Mouse (Mus musculus): ENCODE results near the gene Dennd2a.

Gene Dennd2a

DNA sequence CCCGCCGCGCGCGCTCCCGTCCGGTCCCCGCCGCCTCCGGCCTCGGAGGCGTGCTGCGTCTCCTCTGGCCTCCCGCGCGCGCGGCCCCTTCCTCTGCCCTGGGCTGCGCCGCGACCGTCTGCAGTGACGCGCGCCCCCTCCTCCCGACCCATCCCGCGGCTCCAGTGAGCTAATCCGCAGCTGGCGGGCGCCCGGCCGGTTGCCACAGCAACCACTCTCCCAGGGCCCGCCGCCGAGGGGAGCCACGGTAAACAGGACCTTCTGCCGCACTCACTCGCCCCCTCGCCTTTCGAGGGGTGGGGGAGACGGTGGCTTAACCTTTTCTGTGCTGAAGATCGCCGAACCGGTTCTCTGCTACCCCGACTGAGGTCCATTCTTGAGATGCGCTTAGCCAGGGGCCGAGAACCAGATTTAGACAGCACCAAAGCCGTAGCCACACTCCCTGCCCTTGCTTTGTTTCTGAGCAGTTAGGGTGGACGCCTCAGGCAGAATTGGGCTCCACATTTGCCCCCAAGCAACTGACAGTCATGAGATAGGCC is at the start of gene Dennd2a:
TSS of gene Dennd2a (minus strand) at position 145 of the 539 bp plus-strand sequence.
- DNase-seq (ENCODE audit: low spot score in 2 of 2) = peak; percentile 87 to 89

DNA sequence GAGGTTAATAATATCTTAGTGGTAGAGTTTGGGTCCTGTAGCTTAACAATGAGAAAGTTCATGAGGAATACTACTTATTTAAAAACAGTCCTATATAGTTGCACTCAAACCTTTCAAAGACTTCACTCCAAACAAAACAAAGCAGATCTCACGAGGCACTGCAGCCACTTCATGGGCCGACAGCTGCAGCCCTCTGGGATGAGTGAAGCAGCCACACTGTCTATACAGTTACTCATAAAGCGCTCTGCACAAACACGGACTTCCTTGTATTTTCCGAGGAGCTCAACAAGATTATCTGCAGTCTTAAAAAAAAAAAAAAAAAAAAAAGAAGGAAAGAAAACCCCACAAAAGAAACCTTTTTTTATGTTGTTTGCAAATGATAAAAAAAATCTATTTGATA is 49.7 kb upstream of the Dennd2a start:
- DNase-seq (ENCODE audit: low spot score in 2 of 2) = no peak

DNA sequence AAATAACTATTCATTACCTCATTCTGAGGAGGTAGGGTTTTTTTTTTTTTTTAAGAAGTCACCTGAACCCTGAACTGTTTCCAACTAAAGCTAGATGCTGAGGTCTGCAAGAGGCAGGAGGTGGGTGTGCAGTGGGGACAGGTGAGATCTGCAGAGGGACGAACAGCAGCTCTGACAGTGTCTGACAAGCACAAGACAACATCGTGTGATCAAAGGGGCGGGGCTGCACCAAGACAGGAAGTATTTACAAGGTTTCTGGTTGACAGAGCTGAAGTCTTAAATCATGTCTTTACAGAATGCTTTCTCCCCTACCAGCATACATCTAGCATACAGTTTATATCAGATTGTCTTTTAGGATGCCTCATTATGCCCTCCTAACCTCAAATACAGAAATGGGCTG is 49.2 kb upstream of the Dennd2a start:
- no peak for DNase-seq (ENCODE audit: low spot score in 2 of 2)

DNA sequence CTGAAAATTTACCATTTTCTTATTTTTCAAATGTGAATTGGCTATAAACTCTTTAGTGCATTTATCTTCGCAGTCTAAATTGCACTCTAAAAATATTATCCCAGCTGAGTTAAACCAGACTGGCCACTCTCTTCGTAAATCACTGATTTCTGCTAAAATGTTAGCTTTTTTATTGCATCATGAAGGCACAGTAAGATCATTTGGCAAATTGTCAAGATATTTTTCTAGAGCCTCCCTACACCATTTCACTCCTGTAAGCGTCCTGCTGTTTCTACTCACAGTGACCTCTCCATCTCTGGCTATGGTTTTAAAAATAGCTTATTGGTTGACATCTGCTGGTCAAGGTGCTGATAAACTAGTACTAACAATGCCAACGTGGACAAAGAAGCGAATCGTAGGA is 48.4 kb upstream of the Dennd2a start:
- no peak for DNase-seq (ENCODE audit: low spot score in 2 of 2)

DNA sequence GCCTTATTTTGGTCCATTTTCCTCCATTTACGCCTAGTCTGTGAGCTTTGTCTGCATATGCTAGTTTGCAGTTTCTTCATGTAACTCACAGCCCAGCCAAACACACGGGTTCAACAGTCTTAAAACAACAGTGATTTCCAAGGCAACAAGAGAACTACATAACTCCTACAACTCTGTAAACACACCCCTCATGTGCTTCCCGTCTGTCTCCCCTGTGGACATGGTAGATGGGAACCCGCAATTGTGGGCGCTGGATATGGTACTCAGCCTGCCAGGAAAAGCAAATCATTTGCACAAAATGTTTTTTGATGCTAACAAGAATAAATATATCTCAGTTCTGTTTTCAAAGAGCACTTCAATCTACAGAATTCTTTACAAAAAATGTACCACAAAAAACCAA is 46.9 kb upstream of the Dennd2a start:
- no peak for DNase-seq (ENCODE audit: low spot score in 2 of 2)

DNA sequence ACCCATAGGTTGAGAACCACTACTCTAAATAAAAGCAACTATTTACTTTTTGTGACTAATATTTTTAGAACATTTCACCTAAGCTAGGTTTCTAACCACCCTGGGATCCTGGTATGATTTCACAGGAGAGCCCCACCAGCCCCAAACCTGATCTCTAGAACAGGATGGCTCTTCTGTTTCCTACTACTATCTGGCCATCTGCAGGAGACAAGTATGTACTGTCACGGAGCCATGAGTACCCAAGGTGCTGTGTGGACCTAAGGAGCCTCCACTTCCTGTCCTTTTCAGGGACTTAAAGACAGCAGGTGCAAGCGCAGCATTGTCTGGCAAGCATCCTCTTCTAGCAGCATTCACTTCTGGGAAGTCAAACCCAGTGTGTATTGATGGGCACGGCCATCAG is 44.2 kb upstream of the Dennd2a start:
- DNase-seq (ENCODE audit: low spot score in 2 of 2) = no peak

DNA sequence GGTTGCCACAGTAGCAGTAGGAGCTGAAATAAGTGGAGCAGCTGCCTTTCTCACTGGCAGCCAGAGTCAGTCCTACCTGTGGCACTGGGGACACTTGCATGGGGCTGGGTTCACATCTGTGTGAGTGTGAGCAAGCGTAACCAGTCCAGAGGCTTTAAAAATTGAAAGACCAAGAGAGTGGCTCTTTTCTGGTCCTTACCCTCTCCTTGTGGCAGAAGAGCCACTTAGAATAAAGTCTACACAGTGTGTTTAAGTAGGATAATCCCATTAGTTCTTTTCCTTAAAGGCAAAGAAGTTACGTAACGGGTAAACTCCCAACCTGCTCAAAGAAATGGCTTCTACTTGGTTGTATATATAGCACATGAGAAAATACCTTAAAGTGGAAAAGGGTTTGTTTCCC is 43.2 kb upstream of the Dennd2a start:
- no peak for DNase-seq (ENCODE audit: low spot score in 2 of 2)

DNA sequence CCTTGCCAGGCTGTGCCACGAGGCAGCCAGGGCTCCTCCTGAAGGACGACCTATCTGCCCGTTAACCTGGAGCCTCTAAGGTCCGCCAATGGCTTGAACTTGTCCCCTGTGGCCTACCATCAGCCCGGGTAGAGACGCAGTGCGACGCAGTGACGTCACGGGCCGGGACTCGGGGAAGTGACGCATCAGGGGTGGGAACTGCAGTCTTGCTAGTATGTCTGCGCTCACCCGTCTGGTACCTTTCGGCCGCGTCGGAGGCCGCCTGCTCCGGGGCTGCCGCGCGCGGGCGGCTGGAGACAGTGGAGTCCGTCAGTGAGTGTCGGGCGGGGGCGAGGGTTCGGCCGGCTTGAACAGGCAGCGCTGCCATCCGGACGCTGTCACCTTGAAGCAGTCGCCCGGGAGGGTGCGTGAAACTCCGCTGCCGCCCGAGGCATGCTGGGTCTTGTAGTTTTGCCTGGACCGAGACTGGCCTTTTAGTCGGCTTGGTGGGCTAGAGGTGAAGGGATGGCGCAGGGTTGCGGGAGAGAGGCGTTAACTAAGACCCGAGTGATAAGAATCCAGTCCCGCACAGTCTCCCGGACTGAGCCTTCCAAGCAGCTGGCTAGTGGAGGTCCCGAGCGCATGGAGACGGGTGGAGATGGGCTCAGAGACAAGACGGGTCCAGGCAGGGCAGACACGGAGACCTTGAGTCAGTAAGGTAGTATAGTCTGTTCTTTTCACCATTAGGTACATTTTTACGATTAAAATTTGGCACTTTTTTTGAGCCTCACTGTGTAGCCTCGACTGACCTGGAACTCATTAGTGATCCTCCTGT is 34.9 kb upstream of the Dennd2a start, which contains the start of gene Ndufb2:
TSS of gene Ndufb2 (plus strand) at position 174 of the 814 bp plus-strand sequence.
- peak; percentile 90 to 94 for DNase-seq (ENCODE audit: low spot score in 2 of 2)

DNA sequence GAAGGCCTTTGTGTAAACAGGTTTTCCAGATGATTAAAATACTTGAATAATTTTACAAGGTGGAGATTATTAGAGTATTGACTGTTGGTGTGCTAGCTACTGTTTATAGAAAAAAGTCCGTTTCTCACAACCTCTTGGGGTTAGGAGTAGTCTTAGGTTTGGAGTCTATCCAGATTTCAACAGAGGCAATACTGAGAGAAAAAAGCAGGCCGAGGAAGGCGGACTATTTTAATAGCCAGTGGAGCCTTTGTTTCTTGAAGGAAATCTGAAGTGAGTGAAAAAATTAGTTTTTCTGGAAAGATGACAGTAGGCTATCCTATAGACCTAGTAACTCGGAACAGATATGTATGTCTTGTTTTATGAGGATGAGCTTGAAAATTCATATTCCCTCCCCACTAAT is 33.8 kb upstream of the Dennd2a start:
- DNase-seq (ENCODE audit: low spot score in 2 of 2) = no peak

DNA sequence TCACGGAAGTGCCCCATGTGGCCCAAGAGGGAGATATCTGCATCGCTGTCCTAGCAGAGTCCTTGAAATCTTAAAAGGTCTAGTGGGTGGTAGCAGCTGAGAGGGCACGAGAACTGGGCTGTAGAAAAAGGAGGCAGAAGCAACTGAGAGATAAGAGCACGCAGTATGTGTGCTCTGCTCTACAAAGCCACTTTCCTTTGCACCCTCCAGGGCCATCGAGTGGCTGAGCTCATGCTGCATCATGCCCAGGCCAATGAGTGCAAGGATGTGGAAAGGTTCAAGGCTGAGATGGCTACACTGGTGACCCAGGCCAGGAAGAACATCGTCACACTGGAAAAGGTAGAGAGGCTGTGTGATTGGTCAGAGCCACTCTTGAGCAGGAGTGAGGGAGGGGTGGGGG is 27.9 kb upstream of the Dennd2a start, which contains the start of gene Gm42420:
TSS of gene Gm42420 (plus strand) at position 237 of the 400 bp plus-strand sequence.
- DNase-seq (ENCODE audit: low spot score in 2 of 2) = no peak

DNA sequence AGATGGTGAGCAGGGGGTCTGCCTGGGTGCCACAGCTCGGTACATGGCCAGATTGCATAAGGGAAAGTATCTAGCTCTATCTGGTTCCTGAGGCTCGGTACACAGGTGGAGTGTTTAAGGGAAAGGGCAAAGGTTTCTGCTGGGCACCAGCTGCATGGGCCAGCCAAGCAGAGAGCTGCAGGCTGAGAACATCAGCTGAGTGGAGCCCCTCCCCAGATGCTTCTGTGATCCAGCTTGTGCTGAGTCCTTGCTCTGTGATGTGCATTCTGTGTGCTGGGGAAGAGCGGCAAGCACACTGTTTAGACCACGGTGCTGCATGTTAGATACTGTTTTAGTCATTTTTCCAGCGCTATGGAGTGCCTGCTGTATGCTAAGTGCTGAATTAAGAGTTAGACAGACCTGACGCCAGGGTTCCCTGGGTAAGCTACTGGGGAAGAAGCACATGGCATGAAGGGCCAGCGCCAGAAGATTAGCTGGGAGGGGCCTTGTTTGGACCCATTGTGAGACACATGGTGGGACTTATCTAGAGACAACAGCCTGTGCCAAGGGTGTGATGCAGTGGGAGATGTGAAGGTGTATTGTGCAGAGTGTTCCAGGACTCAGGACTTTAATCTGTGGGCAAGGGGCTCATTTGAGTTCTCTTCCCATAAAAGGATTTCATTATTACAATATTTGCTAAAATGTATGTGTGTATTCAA is 23.6 kb upstream of the Dennd2a start:
- no peak for DNase-seq (ENCODE audit: low spot score in 2 of 2)

DNA sequence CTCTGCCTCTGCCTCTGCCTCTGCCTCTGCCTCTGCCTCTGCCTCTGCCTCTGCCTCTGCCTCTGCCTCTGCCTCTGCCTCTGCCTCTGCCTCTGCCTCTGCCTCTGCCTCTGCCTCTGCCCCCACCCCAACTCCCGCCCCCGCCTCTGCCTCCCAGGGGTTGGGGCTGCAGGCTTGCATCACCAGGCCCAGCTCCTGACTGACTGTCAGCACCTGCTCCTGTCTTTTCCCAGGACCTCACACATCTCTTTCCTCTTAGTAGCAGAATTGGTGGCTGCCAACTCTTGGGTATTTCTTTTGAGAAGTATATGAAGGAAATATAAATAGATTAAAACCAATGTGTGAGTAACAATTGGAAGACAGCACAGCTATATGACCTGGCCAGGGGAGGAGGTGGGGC is 22.9 kb upstream of the Dennd2a start:
- DNase-seq (ENCODE audit: low spot score in 2 of 2) = no peak

DNA sequence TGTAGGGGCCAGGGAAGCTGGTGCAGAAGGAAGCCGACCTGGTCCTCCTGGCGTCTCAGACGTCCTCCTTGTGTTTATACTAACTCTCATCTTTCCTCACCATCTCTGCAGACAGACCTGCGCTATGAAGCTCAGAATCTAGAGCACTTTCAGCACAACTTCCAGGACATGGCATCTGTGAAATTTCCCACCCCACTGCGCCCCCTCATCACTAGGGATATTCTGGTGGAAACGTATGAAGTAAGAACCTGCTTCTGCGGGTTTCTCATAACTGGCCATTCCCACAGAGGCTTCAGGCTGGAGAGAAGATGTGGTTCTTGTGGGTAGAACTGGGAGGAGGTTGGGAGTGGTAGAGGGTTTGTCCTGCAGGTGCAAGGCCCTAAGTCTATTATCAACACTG is 21.9 kb upstream of the Dennd2a start:
- no peak for DNase-seq (ENCODE audit: low spot score in 2 of 2)

DNA sequence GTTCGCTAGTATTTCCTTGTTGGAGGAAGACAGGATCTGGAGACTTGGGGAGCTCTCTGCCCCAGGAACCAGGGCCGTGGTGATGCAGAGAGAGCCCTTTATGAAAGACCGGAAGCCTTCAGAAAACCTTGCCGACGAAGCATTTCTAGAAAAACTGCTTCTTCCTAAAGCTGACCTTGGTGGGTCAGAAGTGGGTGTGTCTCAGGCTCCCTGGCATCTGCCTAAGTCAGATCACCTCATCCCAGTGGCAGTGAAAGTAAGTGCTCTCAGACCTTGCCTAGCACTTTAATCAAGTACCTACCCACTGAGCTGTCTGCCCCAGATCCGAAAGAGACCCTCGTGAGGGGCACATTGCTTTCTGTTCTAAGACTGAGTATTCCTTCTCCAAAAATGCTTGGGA is 17.3 kb upstream of the Dennd2a start:
- no peak for DNase-seq (ENCODE audit: low spot score in 2 of 2)

DNA sequence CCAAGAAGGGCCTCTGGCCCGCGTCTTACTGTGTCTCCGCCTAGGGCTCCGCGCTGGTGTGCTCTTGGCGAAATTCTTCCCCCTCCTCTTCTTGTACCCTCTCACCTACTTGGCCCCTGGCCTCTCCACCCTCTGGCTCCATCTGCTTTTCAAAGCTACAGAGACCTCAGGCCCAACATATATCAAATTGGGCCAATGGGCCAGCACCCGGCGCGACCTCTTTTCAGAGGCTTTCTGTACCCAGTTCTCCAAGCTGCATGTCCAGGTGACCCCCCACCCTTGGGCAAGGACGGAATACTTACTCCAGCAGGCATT is 16.8 kb upstream of the Dennd2a start:
- no peak for DNase-seq (ENCODE audit: low spot score in 2 of 2)

DNA sequence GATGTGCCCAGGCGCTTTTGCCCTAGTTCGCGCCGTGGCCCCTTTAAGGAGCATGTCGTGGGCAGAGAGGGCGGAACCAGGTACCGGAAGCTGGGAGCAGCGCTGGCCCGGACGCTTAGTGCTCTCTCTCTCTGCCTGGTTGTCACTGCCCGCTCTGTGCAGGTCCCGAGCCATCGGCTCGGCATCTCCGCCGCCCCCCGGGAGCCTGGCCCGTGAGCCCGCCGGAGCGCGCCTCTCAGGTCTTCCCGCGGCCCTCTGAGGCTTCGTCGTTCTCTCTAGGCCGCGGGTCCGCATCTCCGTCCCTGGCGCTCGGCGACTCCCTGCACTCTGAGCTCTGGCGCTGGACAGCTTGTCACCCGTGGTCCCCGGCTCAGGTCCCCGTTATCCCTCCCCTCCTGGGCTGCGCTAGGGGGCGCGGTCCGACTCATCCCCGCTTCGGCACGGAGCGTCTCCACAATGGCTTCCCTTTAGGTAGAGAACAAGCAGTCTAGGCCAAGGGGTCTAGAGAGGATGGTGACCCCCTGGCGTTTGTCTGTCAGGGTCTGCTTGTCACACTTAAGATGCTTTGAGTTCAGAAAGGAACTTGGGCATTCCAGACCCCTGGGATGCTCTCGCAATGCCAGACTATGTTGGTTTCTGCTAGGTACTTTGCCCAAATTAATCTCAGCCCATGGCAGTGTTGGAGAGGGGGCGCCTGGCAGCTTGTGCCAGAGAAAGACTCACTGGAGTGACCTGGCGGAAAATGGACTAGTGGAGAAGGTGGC is 16.3 kb upstream of the Dennd2a start, which contains the start of gene Adck2:
TSS of gene Adck2 (plus strand) at position 83 of the 764 bp plus-strand sequence.
- DNase-seq (ENCODE audit: low spot score in 2 of 2) = peak; percentile 38 to 70

DNA sequence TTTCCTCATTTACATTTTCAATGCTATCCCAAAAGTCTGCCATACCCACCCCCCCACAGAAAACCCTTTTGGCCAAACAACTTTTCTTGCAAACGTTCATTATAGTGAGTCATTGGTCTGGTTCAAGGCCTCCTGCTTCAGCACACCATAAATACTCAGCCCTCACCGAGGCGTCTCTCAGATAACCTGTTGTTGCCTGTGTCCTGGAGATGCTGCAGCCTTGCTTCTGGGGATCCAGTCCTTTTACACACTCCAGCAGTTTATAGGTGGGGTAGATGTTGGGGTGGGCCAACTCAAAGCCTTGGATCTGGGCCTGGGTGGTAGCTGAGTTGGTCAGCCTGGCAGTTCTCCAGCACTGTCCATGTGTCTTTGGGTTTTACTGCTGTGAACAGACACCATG is 12.8 kb upstream of the Dennd2a start:
- no peak for DNase-seq (ENCODE audit: low spot score in 2 of 2)

DNA sequence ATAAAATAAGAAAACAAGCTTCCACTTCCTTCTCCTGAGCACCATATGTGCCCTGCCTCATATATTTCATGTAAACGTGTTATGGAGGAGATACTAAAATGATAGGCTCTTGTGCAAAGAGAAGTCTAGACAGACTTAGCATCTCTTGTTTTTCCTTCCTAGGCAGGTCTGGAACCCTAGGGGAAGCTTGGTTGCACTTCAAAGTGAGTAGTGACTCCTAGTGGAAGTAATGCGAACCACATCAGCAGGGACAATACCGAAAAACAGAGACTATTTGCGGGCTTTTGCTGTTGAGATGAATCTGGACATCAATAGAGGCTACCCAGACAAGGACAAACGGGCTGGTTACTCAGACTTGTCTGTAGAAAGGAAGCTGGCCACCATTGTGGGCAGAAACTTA is 9.9 kb upstream of the Dennd2a start:
- DNase-seq (ENCODE audit: low spot score in 2 of 2) = no peak

DNA sequence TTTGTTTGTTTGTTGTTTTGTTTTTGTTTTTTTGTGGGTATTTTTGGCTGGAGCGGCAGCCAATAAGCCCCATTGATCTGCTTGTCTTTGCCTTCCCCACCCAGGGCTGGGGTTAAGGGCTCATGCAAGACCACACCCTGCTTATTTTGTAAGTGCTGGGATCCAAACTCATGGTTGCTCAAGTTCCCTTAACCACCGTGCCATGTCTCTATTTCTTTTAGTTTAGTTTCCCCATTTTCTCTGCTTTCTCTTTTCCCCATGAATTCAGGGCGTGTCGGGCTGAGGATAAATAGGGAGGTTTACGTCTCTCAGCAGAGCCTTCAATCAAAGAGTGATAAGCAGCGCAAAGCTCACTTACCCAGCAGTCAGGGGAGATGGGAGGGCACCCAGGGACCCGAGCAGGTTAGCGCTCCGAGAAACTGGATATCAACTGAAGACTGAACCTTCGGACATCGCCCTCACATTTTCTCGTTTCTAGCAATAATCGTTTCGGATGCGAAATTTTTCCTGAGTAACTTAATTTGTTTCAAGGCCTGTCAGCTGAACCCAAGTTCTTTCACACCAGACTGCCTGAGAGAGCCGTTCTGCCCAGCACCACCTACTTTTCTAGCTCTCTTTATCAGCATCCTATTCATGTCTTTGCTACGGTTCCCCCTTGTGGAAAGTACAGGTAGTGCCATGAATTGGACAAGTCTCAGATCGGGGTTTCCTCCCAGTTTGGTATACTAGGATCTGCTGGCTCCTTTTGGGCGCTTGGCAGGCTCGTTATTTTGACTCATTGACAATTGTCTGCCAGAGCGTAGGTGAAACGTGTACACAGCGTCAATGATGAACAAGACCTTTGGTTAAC is 4.7 kb upstream of the Dennd2a start:
- peak; percentile 65 to 79 for DNase-seq (ENCODE audit: low spot score in 2 of 2)

DNA sequence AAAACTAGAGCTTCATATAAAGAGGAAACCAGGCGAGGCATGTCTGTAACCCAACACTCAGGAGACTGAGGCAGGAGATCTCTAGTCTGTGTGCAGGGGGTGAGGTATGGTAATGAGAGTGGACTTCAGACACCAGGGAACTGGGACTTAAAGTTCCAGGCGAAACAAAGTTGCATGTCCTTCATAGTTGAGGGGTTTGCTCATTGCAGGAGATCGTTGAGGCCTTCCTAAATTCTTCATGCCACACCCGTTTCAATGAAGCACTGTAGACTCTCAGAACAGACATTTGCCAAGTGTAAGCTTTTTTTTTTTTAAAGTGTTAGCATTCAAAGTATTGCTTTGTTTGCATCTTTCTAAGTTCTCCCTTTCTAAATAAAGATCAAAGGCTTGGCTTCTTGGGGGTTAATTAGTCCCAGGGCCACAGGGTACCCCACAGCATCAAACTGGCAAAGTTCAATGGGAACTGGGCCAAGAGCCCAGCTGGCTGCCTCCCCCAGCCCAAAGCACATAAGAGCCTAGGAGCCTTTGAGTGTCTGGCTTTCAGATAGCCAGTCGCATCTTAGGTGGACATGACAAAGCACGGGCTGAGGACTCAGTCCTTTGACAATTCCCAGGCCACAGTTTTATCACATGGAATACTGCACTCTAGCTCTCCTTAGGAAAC is 1.7 kb upstream of the Dennd2a start:
- no peak for DNase-seq (ENCODE audit: low spot score in 2 of 2)
